Mouse (Mus musculus) Muller cell, postnatal 12 days (primary cell): ENCODE measurements around the gene Fdxacb1.
A peak's percentile ranks its signal among the peaks of the same experiment; 100 is the strongest.

Experiments used
- DNase-seq: peaks from one replicate; pipeline ENCODE4 v3.0.0-alpha.2; 2015; ENCODE audit errors: inconsistent ontology term

Gene Fdxacb1

GRCm38 (mm10) chr9:50750706-50751105 is 17.3 kb upstream of the Fdxacb1 start:
- peak; percentile 76 for DNase-seq

GRCm38 (mm10) chr9:50751323-50751722 is 16.7 kb upstream of the Fdxacb1 start, which contains the start of gene Cryab:
Gene Cryab (plus strand): TSS chr9:50751325.
- DNase-seq: no peak

- DNase-seq: no peak
These were observed 15.9 kb upstream of the Fdxacb1 start, which contains the start of gene Hspb2 for GRCm38 (mm10) chr9:50752054-50752602. Gene Hspb2 (minus strand): TSS chr9:50752354.

- peak; percentile 100 for DNase-seq
These were observed 15.0 kb upstream of the Fdxacb1 start for GRCm38 (mm10) chr9:50752784-50753615.

DNA sequence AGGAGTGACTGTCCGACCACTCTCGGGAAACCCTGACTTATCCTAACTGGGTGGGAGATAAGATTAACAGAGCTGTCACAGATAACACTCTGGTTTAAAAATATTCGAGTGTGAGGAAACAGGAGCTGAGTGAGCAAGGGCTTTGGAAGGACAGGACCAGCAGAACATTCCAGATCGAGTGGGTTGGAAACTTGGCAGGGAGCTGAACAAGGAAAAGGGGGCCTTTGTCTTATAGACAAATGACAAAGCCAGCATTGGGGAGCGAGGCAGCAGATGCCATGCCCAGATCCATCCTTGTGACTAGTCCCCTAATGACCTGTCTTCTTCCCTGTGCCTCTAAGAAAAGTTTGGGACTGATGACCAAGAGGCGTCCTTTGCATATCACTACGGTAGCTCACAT is 14.1 kb upstream of the Fdxacb1 start:
- peak; percentile 73 for DNase-seq

- peak; percentile 69 for DNase-seq
These were observed 11.3 kb upstream of the Fdxacb1 start for GRCm38 (mm10) chr9:50756711-50757110.

DNA sequence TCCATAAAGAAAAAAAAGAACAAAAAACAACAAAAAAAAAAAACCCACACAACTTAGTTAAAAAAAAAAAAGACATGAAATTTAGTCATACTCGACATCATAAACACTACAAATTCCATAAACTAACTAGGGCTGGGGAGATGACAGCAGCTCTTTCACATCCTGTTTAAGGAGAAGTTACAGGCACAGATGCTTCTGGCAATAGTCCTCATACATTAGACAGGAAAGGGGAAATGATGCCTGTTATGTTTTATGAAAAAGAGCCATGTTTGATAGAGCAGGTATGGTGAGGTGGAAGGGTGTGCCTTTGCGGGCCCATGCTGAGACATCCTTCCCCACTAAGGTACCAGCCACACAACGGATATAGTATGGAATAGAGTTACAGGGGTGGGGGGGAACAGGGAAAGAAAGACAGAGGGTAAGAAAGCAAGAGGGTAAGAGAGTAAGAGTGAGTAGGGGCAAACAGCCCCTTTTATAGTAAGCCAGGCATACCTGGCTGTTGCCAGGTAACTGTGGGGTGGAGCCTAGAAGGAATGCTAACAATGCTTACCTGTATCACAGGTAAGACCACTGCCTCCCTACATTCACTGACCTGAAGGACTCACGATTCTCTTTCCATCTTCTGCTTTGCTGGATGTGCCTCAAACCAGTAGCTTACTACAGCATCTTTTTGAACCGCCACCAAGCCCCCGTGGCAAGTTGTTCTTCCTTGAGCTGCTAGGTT is 6.4 kb upstream of the Fdxacb1 start:
- no peak for DNase-seq

- no peak for DNase-seq
These were observed 4.7 kb upstream of the Fdxacb1 start for GRCm38 (mm10) chr9:50763331-50763730.

- DNase-seq: no peak
These were observed 417 bp upstream of the Fdxacb1 start for GRCm38 (mm10) chr9:50767531-50768106.

DNA sequence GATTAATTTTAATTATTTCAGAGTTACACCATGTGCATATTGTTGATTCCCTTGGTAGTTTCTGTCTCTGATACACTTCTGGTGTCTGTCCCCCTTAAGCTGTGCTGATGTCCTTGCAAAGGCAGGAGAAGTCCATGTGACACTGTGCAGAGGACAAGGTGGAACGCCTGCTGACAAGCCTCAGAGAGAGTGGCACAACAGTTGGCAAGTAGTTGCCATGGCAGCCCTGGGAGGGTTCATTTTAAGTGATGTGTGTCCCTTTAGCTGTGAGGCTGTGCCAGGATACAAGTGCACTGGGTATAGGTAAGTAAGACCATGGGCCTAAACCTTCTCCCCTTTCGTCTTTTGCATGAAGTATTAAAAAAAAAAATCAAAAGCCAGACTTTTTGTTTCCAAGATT is 2.0 kb downstream of the Fdxacb1 start:
- no peak for DNase-seq

GRCm38 (mm10) chr9:50774026-50774462 is 6.0 kb downstream of the Fdxacb1 start:
- no peak for DNase-seq

DNA sequence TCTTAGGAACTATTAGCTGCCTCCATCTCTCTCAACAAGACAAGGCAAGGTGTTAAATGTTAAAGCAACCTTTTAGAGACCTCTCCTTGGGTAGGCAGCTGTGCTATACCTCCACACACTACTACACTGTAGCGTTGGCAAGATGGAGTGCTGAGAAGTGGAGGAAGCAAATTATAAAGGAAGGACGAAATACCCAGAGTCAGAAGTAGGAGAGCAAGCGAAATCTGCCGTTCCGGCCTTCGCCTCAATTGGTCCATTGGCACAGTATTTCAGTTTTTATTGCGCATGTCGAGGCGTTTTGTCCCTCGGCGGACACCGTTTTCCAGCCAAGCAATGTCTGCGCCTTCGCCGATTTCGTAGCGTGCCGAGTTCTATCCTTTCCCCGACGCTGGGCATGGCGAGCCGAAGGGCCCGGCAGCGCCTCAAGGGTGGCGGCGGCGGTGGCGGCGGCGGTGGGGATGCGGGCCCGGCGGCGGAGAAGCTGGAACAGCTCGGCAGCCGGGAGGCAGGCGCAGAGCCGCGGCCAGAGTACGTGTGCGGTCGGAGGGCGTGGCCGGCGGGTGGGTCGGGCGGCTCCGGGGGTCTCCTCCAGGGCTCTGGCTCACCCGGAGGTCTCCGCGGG is 7.1 kb downstream of the Fdxacb1 start, which contains the start of the genes Alg9 and 1110032A03Rik:
Gene Alg9 (plus strand): TSS at position 29 of the 622 bp plus-strand sequence.
Gene 1110032A03Rik (minus strand): TSS at position 530 of the 622 bp plus-strand sequence.
- DNase-seq: peak; percentile 80

DNA sequence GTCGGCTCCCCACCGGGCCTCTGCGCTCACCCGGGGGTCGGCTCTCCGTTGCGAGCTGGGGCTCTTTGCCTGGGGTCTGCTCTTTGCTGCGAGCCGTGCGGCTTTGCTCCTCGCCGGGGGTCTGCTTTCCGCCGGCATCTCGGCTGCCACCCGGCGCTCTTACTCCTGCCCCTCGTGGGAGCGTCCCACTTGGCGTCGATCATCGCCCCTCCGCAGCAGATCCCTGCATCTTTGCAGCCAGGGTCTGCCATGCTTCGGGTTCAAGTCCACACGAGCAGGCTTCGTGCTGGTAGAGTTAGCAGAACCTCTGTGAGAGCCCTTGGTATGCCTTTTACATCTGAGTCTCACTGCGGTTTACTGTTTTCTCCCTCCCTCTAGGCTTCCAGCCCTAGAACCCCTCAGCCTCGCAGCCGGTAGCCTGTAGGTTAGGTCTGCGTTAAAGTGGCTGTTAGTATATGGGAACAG is 7.7 kb downstream of the Fdxacb1 start:
- peak; percentile 25 for DNase-seq

GRCm38 (mm10) chr9:50776162-50776760 is 8.2 kb downstream of the Fdxacb1 start:
- DNase-seq: no peak

GRCm38 (mm10) chr9:50782155-50782554 is 14.1 kb downstream of the Fdxacb1 start:
- DNase-seq: no peak

DNA sequence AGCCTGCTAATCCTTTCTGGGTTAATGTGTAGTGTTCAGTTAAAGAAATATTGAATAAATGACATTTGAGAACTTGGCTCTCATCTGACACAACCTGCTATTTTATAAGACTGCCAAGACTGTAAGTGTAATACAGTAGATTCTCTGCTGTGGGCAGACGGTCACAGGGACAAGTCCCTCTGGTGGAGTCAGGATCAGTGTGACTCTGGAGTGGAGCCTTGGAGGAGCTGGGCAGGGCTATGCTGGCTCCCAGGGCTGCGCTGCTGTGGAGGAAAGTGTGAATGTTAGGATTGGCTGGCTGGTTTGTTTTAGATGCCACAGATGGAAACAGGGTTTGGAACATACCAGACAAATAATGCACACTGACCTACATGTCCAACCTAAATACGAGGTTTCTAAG is 27.2 kb downstream of the Fdxacb1 start:
- DNase-seq: no peak

DNA sequence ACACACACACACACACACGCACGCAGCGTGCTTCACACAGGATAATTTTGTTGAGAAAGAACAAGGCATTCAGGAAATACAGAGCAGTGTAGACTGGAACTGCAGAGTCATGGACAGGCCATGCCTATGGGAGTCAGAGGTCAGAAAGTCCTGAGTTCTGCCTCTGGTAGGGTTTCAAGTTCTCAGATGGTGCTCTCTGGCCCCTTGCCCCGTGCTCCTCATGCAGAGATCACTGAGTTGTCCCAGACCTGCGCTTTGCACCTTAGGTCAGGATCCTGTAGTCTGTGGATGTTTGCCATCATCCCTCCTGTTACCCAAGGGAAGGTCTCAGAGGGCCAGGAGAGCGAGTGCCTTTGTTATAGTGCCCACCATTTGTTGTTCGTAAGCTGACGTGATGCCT is 28.7 kb downstream of the Fdxacb1 start:
- DNase-seq: no peak

GRCm38 (mm10) chr9:50797641-50798040 is 29.6 kb downstream of the Fdxacb1 start:
- no peak for DNase-seq

GRCm38 (mm10) chr9:50798368-50798767 is 30.3 kb downstream of the Fdxacb1 start:
- DNase-seq: no peak

- peak; percentile 32 for DNase-seq
These were observed 32.9 kb downstream of the Fdxacb1 start for GRCm38 (mm10) chr9:50800985-50801384.
